In the genomic region with DNA sequence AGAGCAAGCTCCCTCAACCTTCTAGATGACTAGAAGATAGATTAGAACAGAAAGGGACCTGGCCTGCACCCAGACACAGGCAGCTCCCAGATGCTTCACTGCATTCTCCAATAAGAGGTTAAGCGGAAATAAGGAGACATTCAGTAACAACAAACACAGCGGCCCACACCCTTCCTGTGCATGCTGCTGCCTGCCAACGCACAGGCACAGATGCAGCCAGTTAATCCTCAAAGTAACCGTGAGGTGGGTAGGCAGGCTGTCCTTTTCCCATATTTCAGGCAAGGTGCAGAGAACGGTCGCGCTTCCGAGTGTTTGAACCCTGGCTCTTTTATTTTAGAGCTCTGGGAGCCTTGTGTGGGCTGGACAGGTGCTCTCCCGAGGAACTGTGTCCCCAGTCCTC, we compare ENCODE assay signal across 12 mouse cellular contexts. TPM values are rescaled to one million over a fixed set of nuclear protein-coding genes. Genes with fewer than 3 reads are reported as not detected.
DNase-seq lines count a peak whose midpoint lies in the region; ATAC-seq and TF ChIP-seq lines count a peak whose summit lies in the region.
"Had no signal": no experiment of that assay in that cellular context is flagged by ENCODE, and none has a peak within 500 bp of the region (broad histone marks: within the 10 kb centered on the region; RNA-seq: fewer than 3 reads in every experiment).

No protein-coding gene starts in this region.

- no peak overlapping the region for H3K4me2 ChIP-seq in kidney, postnatal 0 days (ENCODE audit: low read length)
- H3K4me2 ChIP-seq in stomach, postnatal 0 days (replicated peaks; ENCODE audit: low read depth) = no peak overlapping the region; the same call in 1 of the 2 replicates
- H3K4me2 ChIP-seq: forebrain, embryonic 12.5 days; lung, embryonic 15.5 days had no signal

- peak; percentile 52 to 59 for DNase-seq in cerebellum, postnatal 10 days
- DNase-seq in cerebellum, adult 9-11 months = no peak
- DNase-seq in right cerebral cortex, adult 18-20 months = peak; percentile 43
- no peak for DNase-seq in right cerebral cortex, postnatal 36 days (ENCODE audit: low spot score in 2 of 2)
- DNase-seq in kidney, postnatal 0 days (ENCODE audit: low spot score) = peak; percentile 44
- no peak for DNase-seq in stomach, postnatal 0 days (ENCODE audit: low spot score)
- no peak for DNase-seq in spleen, postnatal 10 days (ENCODE audit: low spot score in 2 of 2)
- no peak for DNase-seq in layer of hippocampus, postnatal 25 days (ENCODE audit: extremely low spot score in 1 of 2, low spot score in 1 of 2)
- DNase-seq: cerebellum, adult 18-20 months; thymus, postnatal 14 days had no signal

- H3K36me3 ChIP-seq in kidney, postnatal 0 days (ENCODE audit: insufficient read depth, low read length) = peaks cover 40% of the 10 kb centered on the region
- peaks cover 15% of the 10 kb centered on the region for H3K36me3 ChIP-seq in stomach, postnatal 0 days (ENCODE audit: control insufficient read depth, insufficient read depth, low read length)
- H3K36me3 ChIP-seq: forebrain, embryonic 12.5 days had no signal

- H3K9ac ChIP-seq in kidney, postnatal 0 days (ENCODE audit: low read depth, low read length) = no peak overlapping the region
- no peak overlapping the region for H3K9ac ChIP-seq in stomach, postnatal 0 days (ENCODE audit: low read length)
- H3K9ac ChIP-seq: forebrain, embryonic 12.5 days; lung, embryonic 15.5 days had no signal

- peak overlapping the region; percentile 28; the same call in 1 of the 2 replicates for H3K27ac ChIP-seq in kidney, postnatal 0 days
- H3K27ac ChIP-seq in stomach, postnatal 0 days (replicated peaks) = peak overlapping the region; percentile 67
- H3K27ac ChIP-seq: forebrain, embryonic 12.5 days; lung, embryonic 15.5 days had no signal

- 66% methylated on average over 9 of the region's 9 CpGs for whole genome bisulfite sequencing in kidney, postnatal 0 days
- 45% methylated on average over 9 of the region's 9 CpGs for WGBS in stomach, postnatal 0 days

- peak; percentile 45 for TF ChIP-seq EP300 in stomach, postnatal 0 days (optimal IDR thresholded peaks at IDR 0.05)

- no peak for TF ChIP-seq CTCF in kidney, postnatal 0 days (IDR thresholded peaks at IDR 0.05; ENCODE audit: low read depth)
- no peak for TF ChIP-seq CTCF in stomach, postnatal 0 days (IDR thresholded peaks at IDR 0.05; ENCODE audit: low read depth)

- H3K4me3 ChIP-seq in kidney, postnatal 0 days (replicated peaks; ENCODE audit: low read depth, low read length) = no peak overlapping the region
- no peak overlapping the region for H3K4me3 ChIP-seq in stomach, postnatal 0 days (ENCODE audit: low read depth, low read length)
- H3K4me3 ChIP-seq: forebrain, embryonic 12.5 days; lung, embryonic 15.5 days had no signal

- H3K4me1 ChIP-seq in kidney, postnatal 0 days (replicated peaks; ENCODE audit: insufficient read depth, low read length) = peaks cover 8% of the 10 kb centered on the region; the same call in 1 of the 2 replicates
- H3K4me1 ChIP-seq in stomach, postnatal 0 days (replicated peaks; ENCODE audit: control insufficient read depth, insufficient read depth) = peaks cover 7% of the 10 kb centered on the region; the same call in 1 of the 2 replicates

- ATAC-seq in kidney, postnatal 0 days (replicated peaks; ENCODE audit: low FRiP score, low read depth) = no peak
- ATAC-seq in stomach, postnatal 0 days (ENCODE audit: low FRiP score, low TSS enrichment) = no peak; the same call in 1 of the 2 replicates

- no peaks in the 10 kb centered on the region for H3K27me3 ChIP-seq in kidney, postnatal 0 days (ENCODE audit: insufficient read depth, low read length)
- H3K27me3 ChIP-seq in stomach, postnatal 0 days (ENCODE audit: control insufficient read depth, insufficient read depth, low read length) = no peaks in the 10 kb centered on the region
- H3K27me3 ChIP-seq: forebrain, embryonic 12.5 days; lung, embryonic 15.5 days had no signal

- no peaks in the 10 kb centered on the region for H3K9me3 ChIP-seq in kidney, postnatal 0 days (replicated peaks; ENCODE audit: low read length)
- H3K9me3 ChIP-seq in stomach, postnatal 0 days (ENCODE audit: control insufficient read depth, low read length) = no peaks in the 10 kb centered on the region
- H3K9me3 ChIP-seq: forebrain, embryonic 12.5 days; lung, embryonic 15.5 days had no signal

RNA-seq across cellular contexts. Expression of a gene that starts 17.8 kb away (rescaled TPM):
- 15.0 and 15.1 TPM in 2 replicates for polyA plus RNA-seq in kidney, postnatal 0 days (2015; fragmentation: Nextera tagmentation; extraction: Ambion mirVana)
- polyA plus RNA-seq in stomach, postnatal 0 days (2015; fragmentation: Nextera tagmentation; extraction: Ambion mirVana) = 17.7 and 19.2 TPM in 2 replicates
- 1 to 10 TPM; 9.7 TPM for total RNA-seq in layer of hippocampus, postnatal 25 days (2021)

Comparison
In these comparisons a context has a peak if more than half of its experiments do, and no peak if none do; other contexts are left out.
1. DNase-seq: peak in cerebellum, postnatal 10 days (2 of 2), right cerebral cortex, adult 18-20 months (single experiment) and kidney, postnatal 0 days (single experiment); none in cerebellum, adult 9-11 months (single experiment), right cerebral cortex, postnatal 36 days (0 of 2), stomach, postnatal 0 days (single experiment), spleen, postnatal 10 days (0 of 2) and layer of hippocampus, postnatal 25 days (0 of 2).